Mouse (Mus musculus) embryonic facial prominence, embryonic 11.5 days (tissue): ENCODE results near the gene E130208F15Rik. TPM values are rescaled to one million over a fixed set of nuclear protein-coding genes. Genes with fewer than 3 reads are reported as not detected.

Experiments used
- ATAC-seq: fragments of 200-750 bp; cut with Nextera tagmentation; replicated peaks from 2 replicates; pipeline ENCODE4 v1.8.0; 2017; ENCODE audit warnings: low read depth; ENCODE audit not compliant: insufficient number of reproducible peaks, low FRiP score, low TSS enrichment
- DNase-seq: peaks from one replicate; pipeline ENCODE4 v3.0.0-alpha.2; 2015; ENCODE audit warnings: low spot score
- H3K27ac ChIP-seq: fragments of 300-500 bp; sonication (generic); replicated peaks from 2 replicates; pipeline ENCODE4 v1.5.1; 2014; ENCODE audit warnings: mild to moderate bottlenecking, low read depth, low read length, control low read depth
- H3K27me3 ChIP-seq: fragments of 300-500 bp; sonication (generic); 2 replicates; pipeline ENCODE4 v1.6.1; 2014; ENCODE audit warnings: mild to moderate bottlenecking, low read length, moderate library complexity, mixed read lengths; ENCODE audit not compliant: control insufficient read depth, insufficient read depth
- H3K36me3 ChIP-seq: fragments of 300-500 bp; sonication (generic); replicated peaks from 2 replicates; pipeline ENCODE4 v1.6.1; 2014; ENCODE audit warnings: low read depth, mild to moderate bottlenecking, low read length, moderate library complexity, mixed read lengths; ENCODE audit not compliant: control insufficient read depth, insufficient read depth
- H3K4me1 ChIP-seq: fragments of 300-500 bp; sonication (generic); 2 replicates; pipeline ENCODE4 v1.6.1; 2014; ENCODE audit warnings: low read length, mixed read lengths; ENCODE audit not compliant: control insufficient read depth, insufficient read depth
- H3K4me2 ChIP-seq: fragments of 300-500 bp; sonication (generic); 2 replicates; pipeline ENCODE4 v1.6.1; 2014; ENCODE audit warnings: low read depth, mild to moderate bottlenecking, control low read depth, low read length, moderate library complexity
- H3K4me3 ChIP-seq: fragments of 300-500 bp; sonication (generic); 2 replicates; pipeline ENCODE4 v1.5.1; 2014; ENCODE audit warnings: low read depth, low read length, control low read depth
- H3K9ac ChIP-seq: fragments of 300-500 bp; sonication (generic); replicated peaks from 2 replicates; pipeline ENCODE4 v1.6.1; 2014; ENCODE audit warnings: mild to moderate bottlenecking, control low read depth, low read length
- H3K9me3 ChIP-seq: fragments of 300-500 bp; sonication (generic); replicated peaks from 2 replicates; pipeline ENCODE4 v1.6.1; 2016; ENCODE audit warnings: mild to moderate bottlenecking, low read length, inconsistent platforms, mixed read lengths; ENCODE audit not compliant: control insufficient read depth
- WGBS: fragments of 180-500 bp; shearing (Covaris S2); extraction: QIAGEN DNeasy Blood & Tissue Kit; methylation state at CpG from one replicate; pipeline ENCODE4 v1.1.7; 2014; 5-methylcytosine and 5-hydroxymethylcytosine counted together
- polyA plus RNA-seq: library from polyadenylated mRNA; unstranded; fragments of >200 nt; fragmentation: Nextera tagmentation; extraction: Ambion mirVana; gene quantifications from 2 replicates; pipeline ENCODE4 v1.2.1, GENCODE M21; 2014

E130208F15Rik gene
- polyA plus RNA-seq, 1 experiment from 2014 or later, result 1.4 TPM

- ATAC-seq (no peak), DNase-seq (no peak)
- Histone ChIP-seq H3K9me3 (no peaks in the 10 kb centered on the region), H3K4me3 (no peak overlapping the region), H3K27me3 (no peaks in the 10 kb centered on the region), H3K4me1 (no peaks in the 10 kb centered on the region), H3K36me3 (no peaks in the 10 kb centered on the region), H3K27ac (no peak overlapping the region), H3K9ac (no peak overlapping the region), H3K4me2 (no peak overlapping the region)
- WGBS, result 72% methylated on average over 7 of the region's 7 CpGs
Observed at GRCm38 (mm10) chr7:30282740-30283139, 38.8 kb upstream of the E130208F15Rik start.

- no peak overlapping the region for H3K4me3 ChIP-seq
Observed at GRCm38 (mm10) chr7:30286701-30287410, 34.7 kb upstream of the E130208F15Rik start.

GRCm38 (mm10) chr7:30288046-30288445, 33.5 kb upstream of the E130208F15Rik start:
- H3K36me3 ChIP-seq, result no peaks in the 10 kb centered on the region
- H3K9me3 ChIP-seq, result no peaks in the 10 kb centered on the region
- H3K9ac ChIP-seq, result no peak overlapping the region
- H3K4me3 ChIP-seq, result no peak overlapping the region
- DNase-seq (no peak), ATAC-seq (no peak)
- no peaks in the 10 kb centered on the region; the same call in 1 of the 2 replicates for H3K4me1 ChIP-seq
- H3K4me2 ChIP-seq, result no peak overlapping the region
- H3K27me3 ChIP-seq, result no peaks in the 10 kb centered on the region
- WGBS, result 71% methylated on average over 6 of the region's 6 CpGs
- no peak overlapping the region for H3K27ac ChIP-seq

More at GRCm38 (mm10) chr7:30286701-30287410, 34.7 kb upstream of the E130208F15Rik start:
- Histone ChIP-seq H3K9ac (no peak overlapping the region), H3K36me3 (no peaks in the 10 kb centered on the region), H3K9me3 (no peaks in the 10 kb centered on the region), H3K4me2 (no peak overlapping the region), H3K27me3 (no peaks in the 10 kb centered on the region), H3K27ac (no peak overlapping the region), H3K4me1 (no peaks in the 10 kb centered on the region; the same call in 1 of the 2 replicates)
- DNase-seq (no peak), ATAC-seq (no peak)
- WGBS, result 71% methylated on average over 8 of the region's 8 CpGs

- Histone ChIP-seq H3K4me1 (no peaks in the 10 kb centered on the region; the same call in 1 of the 2 replicates), H3K9me3 (no peaks in the 10 kb centered on the region), H3K9ac (peak overlapping the region; percentile 2; the same call in 1 of the 2 replicates), H3K27ac (no peak overlapping the region), H3K36me3 (no peaks in the 10 kb centered on the region; the same call in 1 of the 2 replicates), H3K4me2 (no peak overlapping the region), H3K4me3 (no peak overlapping the region), H3K27me3 (no peaks in the 10 kb centered on the region)
- DNase-seq, result no peak
- 62% methylated on average over 7 of the region's 7 CpGs for WGBS
- no peak for ATAC-seq
Observed at GRCm38 (mm10) chr7:30289071-30289713, 32.3 kb upstream of the E130208F15Rik start.

GRCm38 (mm10) chr7:30289714-30290399, 31.7 kb upstream of the E130208F15Rik start:
- 41% methylated on average over 10 of the region's 10 CpGs for WGBS
- Histone ChIP-seq H3K9ac (peak overlapping the region; percentile 2; the same call in 1 of the 2 replicates), H3K27ac (no peak overlapping the region), H3K9me3 (no peaks in the 10 kb centered on the region), H3K36me3 (no peaks in the 10 kb centered on the region; the same call in none of the 2 replicates), H3K27me3 (no peaks in the 10 kb centered on the region), H3K4me2 (no peak overlapping the region), H3K4me1 (no peaks in the 10 kb centered on the region; the same call in 1 of the 2 replicates), H3K4me3 (no peak overlapping the region)
- no peak; the same call in 1 of the 2 replicates for ATAC-seq
- DNase-seq, result peak; percentile 42

GRCm38 (mm10) chr7:30291215-30292131, 30.1 kb upstream of the E130208F15Rik start, which contains the start of gene Clip3:
TSS of gene Clip3 (plus strand) at chr7:30291728.
- DNase-seq (peak; percentile 86), ATAC-seq (peak; percentile 61)
- Histone ChIP-seq H3K9ac (peak within 1 kb of the TSS; percentile 93), H3K4me3 (peak within 1 kb of the TSS; percentile 89), H3K9me3 (no peaks in the 10 kb centered on the region), H3K4me2 (peak within 1 kb of the TSS; percentile 86), H3K27ac (no peak within 1 kb of the TSS), H3K27me3 (no peaks in the 10 kb centered on the region), H3K36me3 (peaks cover under 1% of the 10 kb centered on the region), H3K4me1 (no peaks in the 10 kb centered on the region; the same call in 1 of the 2 replicates)
- 7% methylated on average over 35 of the region's 35 CpGs for WGBS

GRCm38 (mm10) chr7:30293795-30294194, 27.7 kb upstream of the E130208F15Rik start:
- no peak overlapping the region for H3K4me3 ChIP-seq
- no peak overlapping the region for H3K9ac ChIP-seq
- H3K36me3 ChIP-seq, result peaks cover 5% of the 10 kb centered on the region
- no peak overlapping the region for H3K27ac ChIP-seq
- H3K4me1 ChIP-seq, result no peaks in the 10 kb centered on the region; the same call in 1 of the 2 replicates
- 83% methylated on average over 13 of the region's 13 CpGs for WGBS
- no peak for DNase-seq
- no peak overlapping the region for H3K4me2 ChIP-seq
- H3K27me3 ChIP-seq, result no peaks in the 10 kb centered on the region
- no peak for ATAC-seq
- no peaks in the 10 kb centered on the region for H3K9me3 ChIP-seq
